Mouse (Mus musculus): Measurements from ENCODE around the gene Hacd2. TPM values are rescaled to one million over a fixed set of nuclear protein-coding genes. Genes with fewer than 3 reads are reported as not detected.
A peak's percentile ranks its signal among the peaks of the same experiment; 100 is the strongest.

Hacd2 gene
- polyA plus RNA-seq, 1 experiment from 2014 or later = 58.1 TPM

DNA sequence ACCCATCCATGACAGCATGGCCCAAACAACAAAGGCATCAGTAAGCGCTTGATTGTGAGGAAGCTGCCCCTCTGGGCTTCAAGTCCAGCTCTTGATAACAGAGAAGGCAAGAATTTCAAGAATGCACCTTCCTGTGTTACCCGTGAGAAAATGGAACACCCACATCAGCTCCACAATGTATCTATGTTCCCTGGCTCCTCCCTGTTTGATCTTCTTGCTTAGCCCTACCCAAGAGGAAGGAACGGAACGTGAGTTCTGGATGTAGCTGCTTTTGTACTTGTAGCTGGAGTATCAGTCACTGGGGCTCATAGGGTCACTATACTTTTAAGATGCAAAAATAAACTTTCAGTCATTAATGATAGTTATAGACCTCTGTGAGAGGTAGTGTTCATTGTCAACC, 98.4 kb downstream of the Hacd2 start:
- ATAC-seq (ENCODE audit: extremely low read depth, insufficient number of reproducible peaks, low FRiP score, low TSS enrichment) = no peak
- peaks cover 3% of the 10 kb centered on the region; the same call in 1 of the 2 replicates for H3K9me3 ChIP-seq
- H3K36me3 ChIP-seq = no peaks in the 10 kb centered on the region
- 44% methylated on average over 4 of the region's 4 CpGs for WGBS
- peaks cover 22% of the 10 kb centered on the region for H3K4me1 ChIP-seq
- no peak overlapping the region for H3K4me3 ChIP-seq
- no peak overlapping the region for H3K9ac ChIP-seq
- no peak overlapping the region for H3K27ac ChIP-seq (replicated peaks)
- H3K4me2 ChIP-seq = no peak overlapping the region
- no peaks in the 10 kb centered on the region for H3K27me3 ChIP-seq (replicated peaks)

DNA sequence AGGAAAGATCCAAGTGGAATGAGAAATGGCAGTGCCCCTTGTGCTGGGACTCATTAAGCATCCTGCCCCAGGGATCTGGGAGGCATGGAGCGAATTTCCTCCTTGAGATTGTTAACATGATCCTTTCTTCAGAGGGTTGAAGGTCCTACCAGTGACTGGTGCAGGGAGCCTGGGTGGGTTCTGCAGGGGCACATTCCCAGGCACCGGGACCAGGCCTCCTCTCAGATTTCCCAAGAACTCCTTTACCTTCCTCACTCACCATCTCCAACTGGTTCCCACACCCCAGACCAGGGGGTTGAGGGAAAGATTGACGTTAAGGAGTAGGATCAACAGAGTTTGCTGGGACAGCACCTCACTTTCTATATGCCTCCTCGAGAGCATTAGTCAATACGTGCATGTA, 105.0 kb downstream of the Hacd2 start:
- Histone ChIP-seq H3K9ac (no peak overlapping the region), H3K27me3 (replicated peaks) (no peaks in the 10 kb centered on the region), H3K4me2 (no peak overlapping the region), H3K27ac (replicated peaks) (no peak overlapping the region), H3K4me3 (no peak overlapping the region), H3K9me3 (no peaks in the 10 kb centered on the region), H3K4me1 (peaks cover 13% of the 10 kb centered on the region; the same call in 1 of the 2 replicates), H3K36me3 (no peaks in the 10 kb centered on the region)
- no peak for ATAC-seq (ENCODE audit: extremely low read depth, insufficient number of reproducible peaks, low FRiP score, low TSS enrichment)
- 84% methylated on average over 5 of the region's 5 CpGs for WGBS

- Histone ChIP-seq H3K4me1 (peaks cover 13% of the 10 kb centered on the region; the same call in 1 of the 2 replicates), H3K27me3 (replicated peaks) (no peaks in the 10 kb centered on the region; the same call in 1 of the 2 replicates), H3K4me3 (no peak overlapping the region), H3K9me3 (no peaks in the 10 kb centered on the region), H3K27ac (replicated peaks) (no peak overlapping the region), H3K9ac (no peak overlapping the region), H3K36me3 (no peaks in the 10 kb centered on the region), H3K4me2 (no peak overlapping the region)
- ATAC-seq (ENCODE audit: extremely low read depth, insufficient number of reproducible peaks, low FRiP score, low TSS enrichment) = no peak
- 40% methylated on average over 3 of the region's 3 CpGs for WGBS
These were observed 107.9 kb downstream of the Hacd2 start for GRCm38 (mm10) chr16:35130172-35130571.

DNA sequence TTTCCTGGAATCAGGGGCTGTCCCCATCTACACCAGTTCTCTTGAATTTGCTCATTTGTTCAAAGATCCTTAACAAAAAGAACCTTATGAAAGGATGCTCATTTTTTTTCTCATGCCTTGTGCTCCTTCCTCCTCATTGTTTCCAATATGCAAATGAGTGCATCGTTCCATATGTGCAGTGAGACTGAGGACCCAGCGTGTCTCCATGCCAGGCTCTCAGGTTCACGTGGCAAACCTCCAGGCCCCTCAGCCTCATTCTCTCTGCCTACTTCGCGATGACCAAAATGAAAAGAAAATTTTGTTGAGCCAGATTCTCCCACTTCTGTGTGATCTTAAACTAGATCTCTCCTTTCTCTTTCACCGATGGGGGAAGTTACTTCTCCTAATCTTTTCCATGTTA, 117.2 kb downstream of the Hacd2 start:
- no peak for ATAC-seq (ENCODE audit: extremely low read depth, insufficient number of reproducible peaks, low FRiP score, low TSS enrichment)
- no peak overlapping the region for H3K4me3 ChIP-seq
- no peaks in the 10 kb centered on the region for H3K9me3 ChIP-seq
- H3K27ac ChIP-seq (replicated peaks) = no peak overlapping the region
- WGBS = 80% methylated on average over 6 of the region's 6 CpGs
- no peak overlapping the region for H3K4me2 ChIP-seq
- no peaks in the 10 kb centered on the region for H3K27me3 ChIP-seq (replicated peaks)
- H3K36me3 ChIP-seq = no peaks in the 10 kb centered on the region
- peaks cover 14% of the 10 kb centered on the region for H3K4me1 ChIP-seq
- no peak overlapping the region for H3K9ac ChIP-seq

- 20% methylated on average over 11 of the region's 11 CpGs for WGBS
- H3K9me3 ChIP-seq = no peaks in the 10 kb centered on the region
- H3K27me3 ChIP-seq (replicated peaks) = no peaks in the 10 kb centered on the region
- no peak for ATAC-seq (ENCODE audit: extremely low read depth, insufficient number of reproducible peaks, low FRiP score, low TSS enrichment)
- H3K27ac ChIP-seq (replicated peaks) = peak overlapping the region; percentile 57
- H3K4me1 ChIP-seq = peaks cover 14% of the 10 kb centered on the region
- H3K4me2 ChIP-seq = peak overlapping the region; percentile 48
- peak overlapping the region; percentile 19 for H3K4me3 ChIP-seq
- no peaks in the 10 kb centered on the region for H3K36me3 ChIP-seq
- H3K9ac ChIP-seq = 0 out of 2 replicates have a peak overlapping the region, but pooled peaks have one; percentile 15
These were observed 117.8 kb downstream of the Hacd2 start for GRCm38 (mm10) chr16:35139873-35140619.

DNA sequence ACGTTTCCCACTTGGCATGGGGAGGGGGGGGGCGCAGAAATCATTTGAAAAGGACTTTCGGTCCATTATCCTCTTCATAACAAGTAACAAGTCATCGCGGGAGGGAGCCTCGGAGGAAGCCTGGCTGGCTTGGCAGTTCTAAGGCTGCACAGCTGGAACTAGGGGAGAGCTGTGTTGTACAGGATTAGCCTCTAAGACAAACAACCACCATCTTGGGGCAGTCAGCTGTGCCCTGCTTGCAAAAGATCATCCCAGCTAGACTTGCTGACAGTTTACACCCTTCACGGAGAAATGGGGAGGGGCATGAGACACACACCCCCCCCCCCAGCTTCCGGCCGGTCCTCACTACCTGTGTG, 118.4 kb downstream of the Hacd2 start:
- ATAC-seq (ENCODE audit: extremely low read depth, insufficient number of reproducible peaks, low FRiP score, low TSS enrichment) = no peak
- no peaks in the 10 kb centered on the region for H3K36me3 ChIP-seq
- no peak overlapping the region for H3K9ac ChIP-seq
- H3K27ac ChIP-seq (replicated peaks) = peak overlapping the region; percentile 57
- peaks cover 14% of the 10 kb centered on the region for H3K4me1 ChIP-seq
- 34% methylated on average over 9 of the region's 9 CpGs for WGBS
- H3K4me3 ChIP-seq = no peak overlapping the region
- peaks cover 3% of the 10 kb centered on the region; the same call in 1 of the 2 replicates for H3K9me3 ChIP-seq
- no peaks in the 10 kb centered on the region for H3K27me3 ChIP-seq (replicated peaks)
- peak overlapping the region; percentile 48 for H3K4me2 ChIP-seq

DNA sequence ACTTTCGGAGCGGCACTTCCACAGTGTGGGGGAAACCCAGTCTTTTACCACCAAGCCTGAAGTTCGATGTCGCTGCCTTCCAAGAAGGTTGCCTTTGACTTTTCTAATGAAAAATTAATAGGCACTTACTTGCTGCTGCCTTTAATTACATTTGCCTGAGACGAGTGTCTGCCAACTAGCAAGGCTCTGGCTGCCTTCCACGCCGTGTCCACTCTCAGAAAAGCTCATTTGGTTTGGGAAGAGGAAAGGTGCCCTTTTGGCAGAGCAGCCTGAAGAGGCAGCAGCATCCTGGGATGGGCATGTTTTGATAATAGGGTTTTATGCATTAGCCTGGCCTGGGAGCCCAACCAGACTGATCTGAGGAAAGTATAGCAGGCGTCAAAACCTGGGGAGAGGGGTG, 119.6 kb downstream of the Hacd2 start:
- 76% methylated on average over 8 of the region's 8 CpGs for WGBS
- no peaks in the 10 kb centered on the region for H3K27me3 ChIP-seq (replicated peaks)
- H3K4me1 ChIP-seq = peaks cover 20% of the 10 kb centered on the region
- H3K4me2 ChIP-seq = no peak overlapping the region
- H3K36me3 ChIP-seq = no peaks in the 10 kb centered on the region
- H3K9ac ChIP-seq = no peak overlapping the region
- no peak overlapping the region for H3K4me3 ChIP-seq
- no peak for ATAC-seq (ENCODE audit: extremely low read depth, insufficient number of reproducible peaks, low FRiP score, low TSS enrichment)
- H3K27ac ChIP-seq (replicated peaks) = no peak overlapping the region
- peaks cover 3% of the 10 kb centered on the region; the same call in 1 of the 2 replicates for H3K9me3 ChIP-seq

DNA sequence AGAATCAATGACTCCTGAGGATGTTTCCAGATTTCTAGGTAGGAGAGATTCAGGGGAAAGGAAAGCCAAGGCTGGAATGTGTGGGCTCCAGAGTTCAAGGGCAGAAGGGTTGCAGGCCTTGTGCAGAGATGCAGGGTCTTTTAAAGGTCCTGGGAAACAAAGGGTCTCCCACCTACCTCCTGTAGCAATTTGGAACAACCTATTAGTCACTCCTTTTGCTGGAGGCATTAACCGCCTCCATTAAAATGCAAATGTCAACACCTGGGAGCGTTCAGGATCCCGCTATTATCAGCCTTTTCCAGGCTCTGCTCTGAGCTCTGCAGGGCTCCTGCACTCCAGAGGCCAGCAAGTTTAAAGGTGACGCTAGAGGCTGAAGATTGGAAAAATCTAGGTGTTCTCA, 123.9 kb downstream of the Hacd2 start:
- H3K4me1 ChIP-seq = peaks cover 6% of the 10 kb centered on the region; the same call in 1 of the 2 replicates
- WGBS = 11% methylated on average over 4 of the region's 4 CpGs
- ATAC-seq (ENCODE audit: extremely low read depth, insufficient number of reproducible peaks, low FRiP score, low TSS enrichment) = no peak

DNA sequence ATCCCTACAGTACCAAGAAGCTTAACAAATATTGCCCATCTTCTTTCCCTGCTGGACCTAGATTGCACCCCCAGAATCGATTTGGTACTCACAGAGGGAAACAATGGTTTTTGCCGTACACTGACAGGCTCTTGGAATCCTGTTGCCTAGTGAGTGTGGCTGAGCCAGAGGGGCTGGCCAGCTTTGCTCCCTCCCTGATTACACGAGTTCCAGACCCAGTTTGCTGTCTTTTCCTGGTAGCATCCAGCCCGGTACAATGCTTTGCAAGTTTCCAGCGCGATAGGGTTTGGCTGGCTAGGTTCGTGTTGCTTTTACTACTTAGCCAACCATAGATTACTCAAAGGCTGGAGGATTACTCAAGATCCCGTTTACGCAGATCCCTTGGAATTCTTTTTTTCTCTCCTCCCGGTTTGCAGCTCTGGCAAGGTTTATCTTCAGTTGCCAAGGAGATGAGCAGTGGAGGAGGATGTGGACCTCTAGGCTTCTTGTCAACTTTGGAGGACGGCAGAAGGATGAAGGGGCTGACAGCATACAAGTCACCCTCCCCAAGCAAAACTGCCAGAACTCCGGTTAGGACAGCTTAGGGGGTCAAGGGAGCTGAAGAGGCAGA, 131.0 kb downstream of the Hacd2 start:
- H3K36me3 ChIP-seq = no peaks in the 10 kb centered on the region
- H3K4me3 ChIP-seq = peak overlapping the region; percentile 72
- peaks cover 39% of the 10 kb centered on the region for H3K4me1 ChIP-seq
- H3K9me3 ChIP-seq = no peaks in the 10 kb centered on the region
- ATAC-seq (ENCODE audit: extremely low read depth, insufficient number of reproducible peaks, low FRiP score, low TSS enrichment) = no peak
- WGBS = 7% methylated on average over 12 of the region's 12 CpGs
- H3K4me2 ChIP-seq = peak overlapping the region; percentile 89
- H3K27me3 ChIP-seq (replicated peaks) = peaks cover 88% of the 10 kb centered on the region
- no peak overlapping the region for H3K27ac ChIP-seq (replicated peaks)
- H3K9ac ChIP-seq = 0 out of 2 replicates have a peak overlapping the region, but pooled peaks have one; percentile 93

More for the DNA sequence above, 123.9 kb downstream of the Hacd2 start:
- no peak overlapping the region for H3K9ac ChIP-seq
- peaks cover 22% of the 10 kb centered on the region for H3K27me3 ChIP-seq (replicated peaks)
- peaks cover 7% of the 10 kb centered on the region; the same call in 1 of the 2 replicates for H3K9me3 ChIP-seq
- no peak overlapping the region for H3K4me3 ChIP-seq
- no peaks in the 10 kb centered on the region for H3K36me3 ChIP-seq
- H3K27ac ChIP-seq (replicated peaks) = no peak overlapping the region
- H3K4me2 ChIP-seq = no peak overlapping the region

DNA sequence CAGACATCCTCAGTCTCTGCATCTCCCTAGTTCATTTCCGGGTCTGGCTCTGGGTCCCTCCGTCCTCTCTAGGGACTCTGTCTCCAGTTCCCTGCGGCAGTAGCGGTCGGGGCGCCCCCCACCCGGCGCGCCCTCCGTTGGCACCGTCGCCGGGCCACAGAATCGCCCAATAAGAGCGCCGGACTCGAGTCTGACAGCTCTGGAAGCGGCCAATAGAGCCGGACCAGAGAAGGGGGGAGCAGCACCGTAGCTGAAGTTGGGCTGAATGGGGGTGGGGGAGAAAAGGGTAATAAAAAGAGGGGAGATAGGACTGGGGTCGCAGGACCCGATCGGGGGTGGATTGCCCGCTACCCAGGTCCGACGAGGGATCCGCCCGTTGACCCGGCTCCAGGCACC, 132.0 kb downstream of the Hacd2 start:
- H3K4me3 ChIP-seq = peak overlapping the region; percentile 72
- peak overlapping the region; percentile 89 for H3K4me2 ChIP-seq
- peaks cover 91% of the 10 kb centered on the region for H3K27me3 ChIP-seq (replicated peaks)
- WGBS = under 1% methylated on average over 29 of the region's 29 CpGs
- H3K36me3 ChIP-seq = no peaks in the 10 kb centered on the region
- H3K9ac ChIP-seq = peak overlapping the region; percentile 93
- no peaks in the 10 kb centered on the region for H3K9me3 ChIP-seq
- peak; percentile 27; the same call in 1 of the 2 replicates for ATAC-seq (ENCODE audit: extremely low read depth, insufficient number of reproducible peaks, low FRiP score, low TSS enrichment)
- H3K4me1 ChIP-seq = peaks cover 49% of the 10 kb centered on the region
- peak overlapping the region; percentile 89 for H3K27ac ChIP-seq (replicated peaks)

DNA sequence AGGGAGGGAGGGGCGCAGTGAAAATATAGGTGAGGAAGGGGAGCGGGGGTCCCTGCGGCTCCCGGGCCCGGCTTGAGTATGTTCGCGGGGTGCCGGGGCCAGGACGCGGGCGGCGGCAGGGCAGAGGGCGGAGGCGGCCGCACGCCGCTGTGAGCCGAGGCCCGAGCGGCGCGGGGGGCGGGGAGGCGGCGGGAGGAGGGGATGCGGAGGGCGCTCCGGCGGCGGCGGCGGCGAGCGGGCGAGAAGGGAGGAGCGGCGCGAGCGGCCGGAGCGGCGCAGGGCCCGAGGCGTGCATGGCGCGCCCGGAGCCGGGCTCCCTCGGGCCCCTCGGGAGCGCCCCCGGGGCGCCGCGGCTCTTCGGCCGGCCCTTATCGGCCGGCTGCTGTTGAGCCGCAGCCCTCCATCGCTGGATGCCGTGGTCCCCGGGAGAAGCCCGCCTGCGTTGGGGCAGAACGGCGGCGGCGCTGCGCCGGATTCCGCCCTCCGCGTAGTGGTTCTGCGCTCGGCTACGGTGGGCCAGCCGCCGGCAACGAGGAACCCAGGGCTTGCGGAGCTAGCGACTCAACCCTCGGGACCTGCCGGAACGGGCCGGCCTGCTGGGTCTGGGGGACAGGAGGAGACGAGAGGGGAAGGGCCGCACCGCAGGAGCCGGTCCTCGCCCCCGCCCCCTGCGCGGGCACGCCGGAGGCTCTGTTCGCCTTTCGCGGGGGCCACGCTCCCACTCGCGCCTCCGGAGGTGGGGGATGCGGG, 132.6 kb downstream of the Hacd2 start, which contains the start of gene Adcy5:
TSS of gene Adcy5 (plus strand) at position 237 of the 750 bp plus-strand sequence.
- peak within 1 kb of the TSS; percentile 72 for H3K4me3 ChIP-seq
- peaks cover 55% of the 10 kb centered on the region for H3K4me1 ChIP-seq
- no peaks in the 10 kb centered on the region for H3K9me3 ChIP-seq
- no peaks in the 10 kb centered on the region for H3K36me3 ChIP-seq
- H3K4me2 ChIP-seq = peak within 1 kb of the TSS; percentile 89
- peak; percentile 29; the same call in 1 of the 2 replicates for ATAC-seq (ENCODE audit: extremely low read depth, insufficient number of reproducible peaks, low FRiP score, low TSS enrichment)
- peak within 1 kb of the TSS; percentile 89 for H3K27ac ChIP-seq (replicated peaks)
- WGBS = under 1% methylated on average over 62 of the region's 104 CpGs
- H3K9ac ChIP-seq = peak within 1 kb of the TSS; percentile 93
- H3K27me3 ChIP-seq (replicated peaks) = peaks cover 94% of the 10 kb centered on the region
